Mouse (Mus musculus): ENCODE measurements at regions not wholly inside any gene's neighbourhood (a gene's known extent, or its start where the extent isn't known, plus 50 kb on each side); places are given as distances from the start of the nearest gene placed in this dataset.

DNA sequence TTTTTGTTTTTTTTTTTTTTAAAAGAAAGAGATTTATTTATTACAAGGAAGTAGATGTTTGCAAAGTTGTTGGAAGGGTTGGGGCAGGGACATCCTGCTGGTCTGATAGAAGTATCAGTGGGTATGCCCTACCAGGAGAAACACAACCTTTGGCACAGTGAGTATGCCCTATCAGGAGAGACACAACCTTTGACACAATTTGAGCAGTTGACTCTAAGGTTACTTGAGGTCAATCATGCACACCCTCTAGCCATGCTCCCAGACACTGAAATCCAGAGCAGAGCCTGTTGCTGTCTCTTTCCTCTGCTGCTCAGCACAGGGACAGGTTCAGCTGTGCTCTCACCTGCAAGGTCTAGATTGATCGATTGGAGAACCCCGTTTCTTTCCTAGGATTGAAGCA is 164.2 kb upstream of the Gjb5 start:
- Histone ChIP-seq H3K36me3 (no peaks in the 10 kb centered on the region), H3K27me3 (no peaks in the 10 kb centered on the region), H3K9me3 (no peaks in the 10 kb centered on the region), H3K27ac (no peak overlapping the region), H3K4me3 (replicated peaks) (no peak overlapping the region), H3K9ac (replicated peaks) (no peak overlapping the region), H3K4me1 (replicated peaks) (no peaks in the 10 kb centered on the region), H3K4me2 (no peak overlapping the region)
- no peak for ATAC-seq (ENCODE audit: insufficient number of reproducible peaks, insufficient read depth, low FRiP score, low TSS enrichment, low read depth)
- WGBS = 97% methylated on average over 2 of the region's 2 CpGs

GRCm38 (mm10) chr4:127517978-127518377 is 160.0 kb upstream of the Gjb5 start:
- no peak overlapping the region for H3K27ac ChIP-seq
- 96% methylated on average over 1 of the region's 1 CpGs for WGBS
- ATAC-seq (ENCODE audit: insufficient number of reproducible peaks, insufficient read depth, low FRiP score, low TSS enrichment, low read depth) = no peak

GRCm38 (mm10) chr4:127517539-127517938 is 159.6 kb upstream of the Gjb5 start:
- Histone ChIP-seq H3K4me2 (no peak overlapping the region), H3K27me3 (no peaks in the 10 kb centered on the region), H3K4me1 (replicated peaks) (no peaks in the 10 kb centered on the region), H3K4me3 (replicated peaks) (no peak overlapping the region), H3K36me3 (no peaks in the 10 kb centered on the region), H3K9ac (replicated peaks) (no peak overlapping the region), H3K9me3 (no peaks in the 10 kb centered on the region), H3K27ac (no peak overlapping the region)
- ATAC-seq (ENCODE audit: insufficient number of reproducible peaks, insufficient read depth, low FRiP score, low TSS enrichment, low read depth) = no peak
- 75% methylated on average over 7 of the region's 7 CpGs for WGBS

More at GRCm38 (mm10) chr4:127517978-127518377, 160.0 kb upstream of the Gjb5 start:
- Histone ChIP-seq H3K27me3 (no peaks in the 10 kb centered on the region), H3K9ac (replicated peaks) (no peak overlapping the region), H3K4me1 (replicated peaks) (no peaks in the 10 kb centered on the region), H3K4me3 (replicated peaks) (no peak overlapping the region), H3K9me3 (no peaks in the 10 kb centered on the region), H3K36me3 (no peaks in the 10 kb centered on the region), H3K4me2 (no peak overlapping the region)

DNA sequence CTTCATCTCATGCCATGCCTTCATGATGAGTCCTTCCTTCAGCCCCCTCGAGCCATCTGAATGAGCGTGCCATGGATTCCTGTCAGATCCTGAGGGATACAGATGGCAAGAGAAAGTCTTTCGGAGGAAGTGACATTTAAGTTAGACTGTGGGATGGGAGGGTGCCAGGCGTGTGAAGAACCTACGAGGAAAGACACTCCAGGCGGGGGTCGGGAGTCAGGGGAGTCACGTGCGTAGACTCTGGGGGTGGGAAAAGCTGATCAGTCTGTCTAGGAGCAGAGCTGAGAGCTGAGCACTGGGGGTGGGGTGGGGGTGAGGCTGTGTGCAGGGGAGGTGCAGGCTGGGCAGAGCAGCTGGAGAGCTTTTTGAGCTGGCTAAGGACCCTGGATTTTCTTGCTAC is 152.0 kb upstream of the Gjb5 start:
- H3K9me3 ChIP-seq = no peaks in the 10 kb centered on the region
- H3K4me1 ChIP-seq (replicated peaks) = peaks cover 8% of the 10 kb centered on the region
- no peak overlapping the region for H3K27ac ChIP-seq
- H3K4me2 ChIP-seq = no peak overlapping the region
- H3K27me3 ChIP-seq = no peaks in the 10 kb centered on the region
- 80% methylated on average over 9 of the region's 9 CpGs for WGBS
- ATAC-seq (ENCODE audit: insufficient number of reproducible peaks, insufficient read depth, low FRiP score, low TSS enrichment, low read depth) = no peak
- H3K9ac ChIP-seq (replicated peaks) = no peak overlapping the region
- H3K36me3 ChIP-seq = no peaks in the 10 kb centered on the region
- H3K4me3 ChIP-seq (replicated peaks) = no peak overlapping the region

GRCm38 (mm10) chr4:127502621-127503020 is 144.6 kb upstream of the Gjb5 start:
- Histone ChIP-seq H3K4me2 (no peak overlapping the region), H3K4me3 (replicated peaks) (no peak overlapping the region), H3K27me3 (no peaks in the 10 kb centered on the region), H3K9me3 (no peaks in the 10 kb centered on the region), H3K27ac (no peak overlapping the region), H3K4me1 (replicated peaks) (peaks cover 10% of the 10 kb centered on the region), H3K9ac (replicated peaks) (no peak overlapping the region), H3K36me3 (no peaks in the 10 kb centered on the region)
- ATAC-seq (ENCODE audit: insufficient number of reproducible peaks, insufficient read depth, low FRiP score, low TSS enrichment, low read depth) = no peak
- 80% methylated on average over 6 of the region's 6 CpGs for WGBS

DNA sequence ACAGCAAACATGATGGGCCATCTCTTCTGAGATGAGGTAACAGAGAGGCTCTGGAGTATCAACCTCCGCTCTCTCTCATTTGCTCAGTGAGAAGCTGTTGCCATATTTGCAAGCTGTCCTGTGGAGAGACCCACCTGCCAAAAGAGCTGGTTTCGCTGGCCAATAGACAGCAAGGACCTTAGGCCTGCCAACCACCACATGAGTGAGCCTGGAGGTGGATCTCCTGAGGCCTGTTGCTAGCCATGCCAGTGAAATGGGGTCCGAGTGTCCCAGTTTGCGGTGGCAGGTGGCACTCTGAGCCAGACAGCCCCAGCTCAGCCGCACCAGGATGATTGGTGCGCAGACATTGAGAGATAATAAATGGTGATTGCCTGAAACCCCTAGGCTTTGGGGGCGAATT is 143.9 kb upstream of the Gjb5 start:
- H3K27ac ChIP-seq = no peak overlapping the region
- H3K4me2 ChIP-seq = no peak overlapping the region
- H3K36me3 ChIP-seq = no peaks in the 10 kb centered on the region
- H3K9ac ChIP-seq (replicated peaks) = no peak overlapping the region
- H3K9me3 ChIP-seq = no peaks in the 10 kb centered on the region
- peaks cover 9% of the 10 kb centered on the region for H3K4me1 ChIP-seq (replicated peaks)
- no peak for ATAC-seq (ENCODE audit: insufficient number of reproducible peaks, insufficient read depth, low FRiP score, low TSS enrichment, low read depth)
- WGBS = 89% methylated on average over 7 of the region's 7 CpGs
- no peaks in the 10 kb centered on the region for H3K27me3 ChIP-seq
- no peak overlapping the region for H3K4me3 ChIP-seq (replicated peaks)

GRCm38 (mm10) chr4:127487016-127487780 is 129.2 kb upstream of the Gjb5 start:
- no peak for ATAC-seq (ENCODE audit: insufficient number of reproducible peaks, insufficient read depth, low FRiP score, low TSS enrichment, low read depth)
- H3K4me3 ChIP-seq (replicated peaks) = no peak overlapping the region
- no peak overlapping the region for H3K4me2 ChIP-seq
- H3K36me3 ChIP-seq = no peaks in the 10 kb centered on the region
- WGBS = 20% methylated on average over 10 of the region's 10 CpGs
- H3K27ac ChIP-seq = no peak overlapping the region
- no peaks in the 10 kb centered on the region for H3K27me3 ChIP-seq
- H3K4me1 ChIP-seq (replicated peaks) = peaks cover 4% of the 10 kb centered on the region; the same call in 1 of the 2 replicates
- no peak overlapping the region for H3K9ac ChIP-seq (replicated peaks)
- H3K9me3 ChIP-seq = no peaks in the 10 kb centered on the region

DNA sequence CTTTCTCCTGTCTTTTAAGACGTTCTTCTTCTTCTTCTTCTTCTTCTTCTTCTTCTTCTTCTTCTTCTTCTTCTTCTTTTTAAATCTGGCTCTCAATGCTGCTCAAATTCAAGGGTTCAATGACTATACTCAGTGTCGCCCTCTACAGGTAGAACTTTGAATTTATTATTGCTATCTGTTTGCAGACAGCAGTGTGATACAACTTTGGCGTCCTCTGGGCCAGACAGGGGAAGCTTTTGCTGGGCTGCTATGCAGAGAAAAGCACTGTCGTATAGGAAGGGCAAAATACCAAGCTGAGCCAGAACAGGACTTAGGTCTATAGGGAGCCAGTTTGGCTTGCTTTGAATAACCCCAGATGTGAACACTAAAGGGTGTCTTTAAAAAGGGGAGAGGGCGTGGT is 127.3 kb upstream of the Gjb5 start:
- no peaks in the 10 kb centered on the region for H3K36me3 ChIP-seq
- H3K27ac ChIP-seq = no peak overlapping the region
- peaks cover 6% of the 10 kb centered on the region; the same call in 1 of the 2 replicates for H3K4me1 ChIP-seq (replicated peaks)
- no peak overlapping the region for H3K4me3 ChIP-seq (replicated peaks)
- no peak for ATAC-seq (ENCODE audit: insufficient number of reproducible peaks, insufficient read depth, low FRiP score, low TSS enrichment, low read depth)
- 73% methylated on average over 5 of the region's 5 CpGs for WGBS
- no peaks in the 10 kb centered on the region for H3K27me3 ChIP-seq
- H3K4me2 ChIP-seq = no peak overlapping the region
- H3K9me3 ChIP-seq = no peaks in the 10 kb centered on the region
- no peak overlapping the region for H3K9ac ChIP-seq (replicated peaks)

- no peak overlapping the region for H3K9ac ChIP-seq (replicated peaks)
- H3K36me3 ChIP-seq = no peaks in the 10 kb centered on the region
- no peaks in the 10 kb centered on the region for H3K9me3 ChIP-seq
- no peak for ATAC-seq (ENCODE audit: insufficient number of reproducible peaks, insufficient read depth, low FRiP score, low TSS enrichment, low read depth)
- H3K4me1 ChIP-seq (replicated peaks) = peaks cover 6% of the 10 kb centered on the region; the same call in 1 of the 2 replicates
- WGBS = 23% methylated on average over 4 of the region's 4 CpGs
- no peak overlapping the region for H3K4me3 ChIP-seq (replicated peaks)
- no peak overlapping the region for H3K27ac ChIP-seq
- no peak overlapping the region for H3K4me2 ChIP-seq
- no peaks in the 10 kb centered on the region; the same call in 1 of the 2 replicates for H3K27me3 ChIP-seq
Observed at GRCm38 (mm10) chr4:127482461-127482860, 124.5 kb upstream of the Gjb5 start.

GRCm38 (mm10) chr4:127480339-127480738 is 122.4 kb upstream of the Gjb5 start:
- Histone ChIP-seq H3K36me3 (no peaks in the 10 kb centered on the region), H3K27me3 (no peaks in the 10 kb centered on the region; the same call in 1 of the 2 replicates), H3K27ac (no peak overlapping the region), H3K9ac (replicated peaks) (no peak overlapping the region), H3K4me2 (no peak overlapping the region), H3K9me3 (no peaks in the 10 kb centered on the region), H3K4me3 (replicated peaks) (no peak overlapping the region), H3K4me1 (replicated peaks) (0 out of 2 replicates have a peak, but pooled peaks cover 6% of the 10 kb centered on the region)
- WGBS = 78% methylated on average over 5 of the region's 5 CpGs
- ATAC-seq (ENCODE audit: insufficient number of reproducible peaks, insufficient read depth, low FRiP score, low TSS enrichment, low read depth) = no peak

GRCm38 (mm10) chr4:127469877-127470276 is 111.9 kb upstream of the Gjb5 start:
- WGBS = 88% methylated on average over 7 of the region's 7 CpGs
- Histone ChIP-seq H3K27me3 (no peaks in the 10 kb centered on the region), H3K36me3 (no peaks in the 10 kb centered on the region), H3K27ac (no peak overlapping the region), H3K4me3 (replicated peaks) (no peak overlapping the region), H3K9me3 (no peaks in the 10 kb centered on the region), H3K4me2 (no peak overlapping the region), H3K9ac (replicated peaks) (no peak overlapping the region), H3K4me1 (replicated peaks) (no peaks in the 10 kb centered on the region)
- ATAC-seq (ENCODE audit: insufficient number of reproducible peaks, insufficient read depth, low FRiP score, low TSS enrichment, low read depth) = no peak

Measured in limb, embryonic 12.5 days (tissue).